Mouse (Mus musculus) urinary bladder, adult 2 months (tissue): ENCODE results near the gene Timmdc1. TPM values are rescaled to one million over a fixed set of nuclear protein-coding genes. Genes with fewer than 3 reads are reported as not detected.
A peak's percentile ranks its signal among the peaks of the same experiment; 100 is the strongest.

Experiments used
- DNase-seq: peaks from one replicate; pipeline ENCODE4 v3.0.0; 2022; ENCODE audit warnings: low spot score
- polyA plus RNA-seq: library from polyadenylated mRNA; depleted of rRNA; stranded (reverse); fragments of >200 nt; gene quantifications from 2 replicates; pipeline ENCODE4 v1.2.3, GENCODE M21; 2012; rRNA removed

The Timmdc1 gene
- 14.7 and 15.9 TPM in 2 replicates for polyA plus RNA-seq

- DNase-seq, result peak; percentile 90
These were observed at the start of gene Timmdc1 for GRCm38 (mm10) chr16:38522129-38523084. Gene Timmdc1, minus strand, starts transcription at chr16:38522663.

DNA sequence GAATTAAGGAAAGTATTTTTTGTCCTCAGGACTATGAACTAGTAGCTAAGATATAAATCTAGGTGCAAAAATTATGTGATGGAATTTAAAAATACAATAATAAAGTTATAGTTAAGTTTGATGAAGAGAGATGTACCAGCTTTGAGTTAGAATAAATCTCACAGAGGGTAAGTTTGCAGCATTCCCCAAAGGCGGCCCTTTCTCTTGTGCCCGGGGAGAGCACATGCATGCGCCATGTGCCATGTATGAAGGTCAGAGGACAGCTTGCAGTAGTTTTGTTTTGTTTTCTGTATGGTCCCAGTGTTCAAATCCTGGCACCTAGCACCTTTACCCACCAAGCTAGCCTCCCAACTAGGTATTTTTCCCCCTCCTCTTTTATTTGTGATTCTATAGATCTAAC is 49.0 kb upstream of the Timmdc1 start:
- no peak for DNase-seq

DNA sequence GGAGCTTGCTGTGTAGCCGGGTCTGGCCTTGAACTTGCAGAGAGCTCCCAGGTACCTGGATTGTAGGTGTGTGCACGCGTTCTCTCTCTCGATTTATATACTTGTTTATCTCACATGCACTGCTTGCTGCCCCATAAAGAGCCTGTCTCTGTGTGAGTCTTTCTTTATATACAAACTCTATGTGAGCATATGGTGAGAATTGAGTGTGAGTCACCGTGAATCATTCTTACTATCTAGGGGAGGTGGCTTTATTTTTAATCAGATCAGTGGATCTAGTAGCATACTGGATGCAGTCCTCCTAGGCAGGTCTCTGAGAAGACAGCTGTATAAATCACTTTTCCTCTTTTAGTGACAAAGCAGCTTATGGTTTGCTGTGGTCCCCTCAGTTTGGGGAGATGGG is 45.7 kb upstream of the Timmdc1 start:
- no peak for DNase-seq

DNA sequence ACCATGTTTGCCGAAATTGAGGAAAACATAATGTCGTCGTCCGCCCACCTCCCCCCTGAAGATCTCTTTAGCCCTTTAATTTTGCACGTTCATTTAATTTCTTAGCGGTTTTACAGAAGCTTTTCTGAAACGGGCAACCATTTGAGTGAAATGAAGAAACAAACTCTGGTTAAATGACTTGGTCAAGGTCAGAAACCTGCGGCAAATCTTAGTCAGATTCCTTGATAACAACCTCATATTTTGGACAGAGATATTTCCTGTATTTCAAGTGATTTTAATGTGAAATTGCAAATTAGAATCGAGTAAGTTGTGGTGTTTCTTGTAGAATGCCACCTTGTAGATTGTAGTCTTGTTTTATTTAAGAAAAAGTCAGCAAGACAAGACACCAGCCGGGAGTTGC is 41.1 kb upstream of the Timmdc1 start:
- DNase-seq, result no peak

- DNase-seq, result no peak
These were observed 40.5 kb upstream of the Timmdc1 start for GRCm38 (mm10) chr16:38562968-38563327.

DNA sequence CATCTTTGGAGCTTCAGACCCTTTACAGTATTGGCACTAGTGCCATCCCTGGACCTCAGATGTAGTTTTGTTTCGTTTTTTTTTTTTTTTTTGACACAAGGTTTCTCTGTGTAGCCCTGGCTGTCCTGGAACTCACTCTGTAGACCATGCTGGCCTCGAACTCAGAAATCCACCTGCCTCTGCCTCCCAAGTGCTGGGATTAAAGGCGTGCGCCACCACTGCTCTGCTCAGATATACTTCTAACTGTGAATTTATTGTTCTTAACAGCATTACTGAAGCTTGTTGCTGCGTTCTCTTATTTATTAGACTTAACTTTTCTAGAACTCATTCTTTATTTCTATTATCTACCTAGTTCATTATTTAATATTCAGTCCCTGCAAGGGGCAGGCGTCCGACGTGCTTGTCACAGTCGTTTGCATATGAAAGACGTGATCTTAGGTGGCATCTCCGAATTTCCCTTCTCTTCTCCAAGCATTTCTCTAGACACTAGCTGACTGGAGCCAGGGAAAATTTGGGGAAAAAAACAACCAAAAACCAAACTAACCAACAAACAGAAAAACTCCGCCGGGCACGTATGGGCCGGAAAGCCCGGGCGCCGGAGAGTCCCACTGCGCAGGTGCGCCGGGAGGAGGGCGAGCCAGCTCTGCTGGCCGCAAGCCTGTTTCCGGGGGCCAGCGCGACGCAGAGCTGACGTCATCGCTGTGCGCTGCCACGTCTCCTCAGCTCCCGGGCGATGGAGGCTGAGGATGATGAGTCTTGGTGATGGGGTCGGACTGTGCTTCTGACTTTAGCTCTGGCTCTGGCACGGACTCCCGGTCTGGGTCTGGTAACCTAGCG is 39.9 kb upstream of the Timmdc1 start:
- peak; percentile 93 for DNase-seq

- DNase-seq, result no peak
These were observed 35.8 kb upstream of the Timmdc1 start, which contains the start of gene Tmem39a for GRCm38 (mm10) chr16:38558221-38558748. Gene Tmem39a, plus strand, starts transcription at chr16:38558698.

- DNase-seq, result no peak
These were observed 33.5 kb upstream of the Timmdc1 start for GRCm38 (mm10) chr16:38555988-38556387.

GRCm38 (mm10) chr16:38549479-38550396 is 27.3 kb upstream of the Timmdc1 start, which contains the start of gene Poglut1:
Gene Poglut1, minus strand, starts transcription at chr16:38550258.
- DNase-seq, result peak; percentile 53

DNA sequence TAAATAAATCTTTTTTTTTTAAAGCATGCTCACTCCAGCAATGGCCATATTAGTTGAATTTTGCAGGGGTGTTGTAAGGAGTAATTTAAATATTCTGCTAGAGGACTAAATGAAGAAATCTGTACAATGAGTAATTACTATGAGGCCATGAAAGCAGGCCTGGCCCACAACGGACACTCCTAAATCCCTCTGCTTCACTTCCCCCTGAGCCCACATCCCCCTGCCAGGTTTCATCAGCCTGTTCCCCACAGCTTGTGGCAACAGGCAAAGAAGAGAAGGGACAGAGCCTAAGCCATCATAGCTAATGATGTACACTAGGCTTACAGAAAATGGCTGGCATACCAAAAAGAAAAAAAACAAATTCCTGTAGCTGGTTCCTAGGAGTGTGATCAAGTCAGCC is 25.5 kb upstream of the Timmdc1 start:
- DNase-seq, result no peak

- DNase-seq, result no peak
These were observed 16.4 kb upstream of the Timmdc1 start for GRCm38 (mm10) chr16:38538716-38539380.

- DNase-seq, result peak; percentile 40
These were observed 14.2 kb upstream of the Timmdc1 start for GRCm38 (mm10) chr16:38536544-38537146.

DNA sequence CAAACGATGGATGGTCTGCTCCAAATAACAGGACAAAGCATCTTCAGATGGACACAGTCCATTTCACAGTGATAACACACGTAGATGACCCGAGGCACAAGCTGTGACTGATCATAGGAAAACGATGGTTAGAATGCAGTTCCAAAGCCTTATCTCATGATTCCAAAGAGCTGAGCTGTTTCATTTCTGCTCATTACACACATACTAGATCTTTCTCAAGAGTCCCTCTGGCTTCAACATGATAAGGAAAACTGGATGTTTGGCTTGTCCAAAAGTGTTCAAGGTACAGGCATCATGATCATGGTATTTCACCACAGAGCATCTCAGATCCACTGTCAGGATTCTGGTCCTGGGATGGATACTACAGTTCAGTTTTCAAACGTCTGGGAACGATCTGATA is 3.8 kb upstream of the Timmdc1 start:
- DNase-seq, result no peak

DNA sequence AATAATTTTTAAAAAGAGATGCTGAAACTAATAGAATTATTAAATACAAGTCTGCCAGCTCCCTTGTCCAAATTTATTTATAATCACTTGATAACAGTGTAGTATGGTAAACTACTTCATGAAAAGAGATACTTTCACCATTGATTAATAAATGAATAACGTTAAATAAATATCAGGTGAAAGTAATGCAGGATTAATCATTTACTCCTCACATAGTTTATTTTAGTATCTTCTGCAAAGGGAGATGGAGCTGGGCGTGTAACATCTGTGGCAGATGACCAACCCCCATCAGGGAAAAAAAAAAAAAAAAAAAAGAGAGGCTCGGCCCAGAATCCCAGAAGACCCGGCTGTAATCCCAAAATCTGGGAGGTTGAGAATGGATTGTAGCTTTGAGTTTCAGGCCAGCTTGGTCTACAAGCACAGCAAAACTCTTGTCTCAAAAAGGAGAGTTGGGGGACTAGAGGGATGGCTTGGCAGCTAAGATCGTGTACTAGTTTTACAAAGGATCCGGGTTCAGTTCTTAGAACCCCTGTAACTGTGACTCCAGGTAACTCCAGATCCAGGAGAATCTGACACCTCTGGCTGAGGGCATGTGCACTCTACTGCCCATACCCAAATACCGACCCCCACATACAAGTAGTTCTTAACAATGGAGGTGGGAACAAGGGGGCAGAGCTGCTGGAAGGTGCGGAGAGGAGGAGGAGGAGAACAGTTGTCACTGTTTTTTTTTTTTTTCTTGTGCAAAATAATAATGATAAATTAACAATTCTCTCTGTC is 1.1 kb downstream of the Timmdc1 start:
- no peak for DNase-seq

DNA sequence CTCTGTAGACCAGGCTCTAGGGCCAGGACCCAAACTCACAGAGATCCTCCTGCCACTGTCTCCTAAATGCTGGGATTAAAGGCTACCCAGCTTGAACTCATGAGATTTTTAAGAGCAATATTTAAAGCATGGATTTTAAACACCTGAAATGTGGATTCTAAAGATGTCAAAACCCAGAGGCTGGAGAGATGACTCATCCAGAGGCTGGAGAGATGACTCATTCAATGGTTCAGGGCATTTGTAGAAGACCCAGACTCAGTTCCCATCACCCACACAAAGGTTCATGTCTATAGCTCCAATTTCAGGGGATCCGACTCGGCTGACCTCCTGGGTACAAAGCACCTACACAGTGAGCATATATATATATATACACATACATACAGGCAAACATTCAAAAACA is 3.3 kb downstream of the Timmdc1 start:
- no peak for DNase-seq

DNA sequence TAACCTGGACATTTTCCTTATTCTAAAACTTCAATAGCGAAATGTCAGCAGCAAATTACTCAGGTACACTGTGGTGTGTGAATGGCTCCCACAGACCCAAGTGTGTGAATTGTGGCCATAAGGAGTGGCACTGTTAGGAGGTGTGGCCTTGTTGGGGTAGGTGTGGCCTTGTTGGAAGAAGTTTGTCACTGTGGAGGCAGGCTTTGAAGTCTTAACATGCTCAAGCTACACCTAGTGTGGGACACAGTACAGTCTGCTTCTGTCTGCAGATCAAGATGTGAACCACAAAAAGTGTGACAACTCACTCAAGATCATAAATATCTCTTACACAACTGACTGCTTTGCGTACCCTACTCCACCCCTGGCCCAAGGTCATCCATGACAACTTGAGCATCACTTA is 11.6 kb downstream of the Timmdc1 start:
- no peak for DNase-seq

DNA sequence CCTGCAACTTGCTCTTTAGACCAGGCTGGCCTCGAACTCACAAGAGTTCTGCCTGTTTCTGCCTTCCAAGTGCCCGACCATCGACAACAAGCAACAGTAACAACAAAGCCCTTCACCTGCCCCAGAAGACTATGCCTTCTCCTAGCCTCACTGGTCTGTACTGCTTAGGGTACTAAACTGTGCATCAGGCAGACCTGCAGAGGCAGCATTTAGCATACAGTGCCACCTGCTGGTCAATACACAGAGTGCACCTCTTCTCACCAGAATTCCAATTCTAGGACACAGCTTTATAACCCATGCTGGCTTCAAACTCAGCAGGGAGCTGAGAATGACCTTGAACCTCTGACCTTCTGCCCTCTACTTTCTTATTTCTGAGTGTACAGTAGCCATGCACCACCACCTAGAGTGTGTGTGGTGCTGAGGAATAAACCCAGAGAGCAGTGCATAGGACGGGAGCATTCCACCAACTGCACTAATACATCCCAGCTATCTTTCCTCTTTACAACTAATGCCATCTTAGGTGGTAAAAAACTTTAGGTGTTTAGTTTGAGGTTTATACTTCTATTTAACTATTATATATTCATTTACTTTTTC is 16.3 kb downstream of the Timmdc1 start:
- DNase-seq, result peak; percentile 36

- no peak for DNase-seq
These were observed 18.9 kb downstream of the Timmdc1 start for GRCm38 (mm10) chr16:38503528-38503927.

GRCm38 (mm10) chr16:38502469-38502868 is 20.0 kb downstream of the Timmdc1 start:
- DNase-seq, result no peak
